Mouse (Mus musculus) megakaryocyte-erythroid progenitor cell, adult 5-6 weeks (primary cell): Measurements from ENCODE around the gene Gm4498. TPM values are rescaled to one million over a fixed set of nuclear protein-coding genes. Genes with fewer than 3 reads are reported as not detected.
"Not testable (repeated sequence)": the region's sequence is repeated elsewhere in the genome, so short reads cannot be mapped to it uniquely, and the experiment has no call there.

Source experiments
- ATAC-seq: replicated peaks from 2 replicates; pipeline ENCODE4 v1.8.0; 2016; ENCODE audit warnings: mild to moderate bottlenecking, inconsistent platforms; ENCODE audit not compliant: severe bottlenecking, poor library complexity, low FRiP score, low TSS enrichment
- total RNA-seq, 2 experiments: library from RNA; stranded (forward) in 1 of 2; stranded (reverse) in 1 of 2; fragments of 200-1000, 215-1000 nt in 1 of 2; fragments of >200 nt in 1 of 2; fragmentation: Nextera tagmentation in 1 of 2; gene quantifications; 2 replicates each; pipeline ENCODE4 v1.2.3; 2014 to 2017

The Gm4498 gene
- not detected in 2 replicates for total RNA-seq (2014; fragmentation: Nextera tagmentation)
- not detected in 2 replicates for total RNA-seq (2017)

- not testable (repeated sequence) for ATAC-seq
Observed at GRCm38 (mm10) chr7:20233728-20234127, at the start of gene Gm4498. TSS of gene Gm4498 (minus strand) at chr7:20233828.

DNA sequence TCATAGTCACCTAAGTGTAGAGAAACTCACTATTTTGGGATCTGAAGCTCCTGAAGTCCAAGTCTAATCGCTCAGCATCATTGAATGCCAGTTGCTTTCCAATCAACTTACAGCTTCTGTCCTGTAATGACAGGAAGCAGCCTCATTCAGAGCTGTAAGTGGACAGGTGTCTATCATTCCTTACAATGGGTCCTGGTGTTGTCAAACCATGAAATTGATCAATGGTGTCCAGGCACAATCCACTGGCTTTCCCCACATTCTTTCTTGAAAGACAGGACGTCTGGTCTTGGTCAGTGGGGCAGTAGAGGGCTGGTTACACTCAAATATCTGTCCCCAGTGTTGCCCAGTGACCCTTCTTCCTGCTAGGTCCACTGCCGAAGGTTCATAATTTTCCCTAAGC lies 29.1 kb upstream of the Gm4498 start, which contains the start of gene Gm5890:
Gene Gm5890, minus strand, starts transcription at position 101 of the 400 bp plus-strand sequence.
- ATAC-seq, result not testable (repeated sequence)

DNA sequence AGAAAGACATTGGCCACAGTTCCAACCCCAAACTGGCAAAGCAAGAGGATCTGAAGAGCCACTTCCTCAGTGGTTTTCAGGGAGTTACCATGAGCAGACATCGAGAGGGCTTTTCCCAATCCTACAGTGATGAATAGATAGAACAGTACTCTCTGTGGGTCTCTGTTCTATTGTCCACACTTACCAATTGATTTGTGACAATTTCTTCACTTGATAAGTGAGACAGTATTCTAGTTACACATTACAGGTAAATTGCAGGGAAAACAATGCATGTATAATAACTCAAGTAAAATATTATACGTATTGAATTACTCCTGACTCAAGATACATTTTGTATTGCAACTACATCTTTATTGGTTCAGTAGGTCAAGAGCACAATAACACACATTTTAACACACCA lies 28.1 kb downstream of the Gm4498 start, which contains the start of gene Gm6164:
Gene Gm6164, minus strand, starts transcription at position 101 of the 400 bp plus-strand sequence.
- ATAC-seq, result not testable (repeated sequence)

DNA sequence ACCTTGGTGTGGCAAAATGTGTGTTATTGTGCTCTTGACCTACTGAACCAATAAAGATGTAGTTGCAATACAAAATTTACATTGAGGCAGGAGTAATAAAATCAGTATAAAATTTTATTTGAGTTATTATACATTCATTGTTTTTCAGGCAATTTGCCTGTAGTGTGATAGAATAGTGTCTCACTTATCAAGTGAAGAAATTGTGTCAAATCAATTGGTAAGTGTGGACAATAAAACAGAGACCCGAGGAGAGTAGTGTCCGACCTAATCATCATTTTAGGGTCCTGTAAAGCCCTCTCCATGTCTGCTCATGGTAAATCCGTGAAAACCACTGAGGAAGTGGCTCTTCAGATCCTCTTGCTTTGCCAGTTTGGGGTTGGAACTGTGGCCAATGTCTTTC lies 40.2 kb downstream of the Gm4498 start, which contains the start of gene Vmn1r95:
Gene Vmn1r95, plus strand, starts transcription at position 301 of the 400 bp plus-strand sequence.
- not testable (repeated sequence) for ATAC-seq

Other genes starting within 250 kb of the Gm4498 start
- gene Nlrp9b, start 242.4 kb downstream of the Gm4498 start, total RNA-seq (2014; fragmentation: Nextera tagmentation), result not detected in 2 replicates
- not detected in 2 replicates for gene Nlrp9b, start 242.4 kb downstream of the Gm4498 start, total RNA-seq (2017)
- gene Vmn1r91, start 134.1 kb downstream of the Gm4498 start, total RNA-seq (2014; fragmentation: Nextera tagmentation), result not detected in 2 replicates
- not detected in 2 replicates for gene Vmn1r91, start 134.1 kb downstream of the Gm4498 start, total RNA-seq (2017)
- gene Gm16442, start 111.2 kb downstream of the Gm4498 start, total RNA-seq (2014; fragmentation: Nextera tagmentation), result not detected in 2 replicates
- gene Gm16442, start 111.2 kb downstream of the Gm4498 start, total RNA-seq (2017), result not detected in 2 replicates
- gene Vmn1r93, start 94.7 kb downstream of the Gm4498 start, total RNA-seq (2014; fragmentation: Nextera tagmentation), result not detected in 2 replicates
- gene Vmn1r93, start 94.7 kb downstream of the Gm4498 start, total RNA-seq (2017), result not detected in 2 replicates
- gene Vmn1r94, start 65.5 kb downstream of the Gm4498 start, total RNA-seq (2014; fragmentation: Nextera tagmentation), result not detected in 2 replicates
- gene Vmn1r94, start 65.5 kb downstream of the Gm4498 start, total RNA-seq (2017), result not detected in 2 replicates
- gene Vmn1r95, start 40.1 kb downstream of the Gm4498 start, total RNA-seq (2014; fragmentation: Nextera tagmentation), result not detected in 2 replicates
- gene Vmn1r95, start 40.1 kb downstream of the Gm4498 start, total RNA-seq (2017), result not detected in 2 replicates
- gene Gm6164, start 28.2 kb downstream of the Gm4498 start, total RNA-seq (2014; fragmentation: Nextera tagmentation), result not detected in 2 replicates
- not detected in 2 replicates for gene Gm6164, start 28.2 kb downstream of the Gm4498 start, total RNA-seq (2017)
- gene Gm5890, start 29.0 kb upstream of the Gm4498 start, total RNA-seq (2014; fragmentation: Nextera tagmentation), result not detected in 2 replicates
- gene Gm5890, start 29.0 kb upstream of the Gm4498 start, total RNA-seq (2017), result not detected in 2 replicates
- gene Gm4133, start 100.2 kb upstream of the Gm4498 start, total RNA-seq (2014; fragmentation: Nextera tagmentation), result not detected in 2 replicates
- not detected in 2 replicates for gene Gm4133, start 100.2 kb upstream of the Gm4498 start, total RNA-seq (2017)
- gene Gm5728, start 141.6 kb upstream of the Gm4498 start, total RNA-seq (2014; fragmentation: Nextera tagmentation), result not detected in 2 replicates
- gene Gm5728, start 141.6 kb upstream of the Gm4498 start, total RNA-seq (2017), result not detected in 2 replicates
- gene Vmn1r100, start 184.1 kb upstream of the Gm4498 start, total RNA-seq (2014; fragmentation: Nextera tagmentation), result not detected in 2 replicates
- not detected in 2 replicates for gene Vmn1r100, start 184.1 kb upstream of the Gm4498 start, total RNA-seq (2017)
- not detected in 2 replicates for gene Vmn1r101, start 208.8 kb upstream of the Gm4498 start, total RNA-seq (2014; fragmentation: Nextera tagmentation)
- not detected in 2 replicates for gene Vmn1r101, start 208.8 kb upstream of the Gm4498 start, total RNA-seq (2017)
- not detected in 2 replicates for gene Gm10670, start 241.1 kb upstream of the Gm4498 start, total RNA-seq (2014; fragmentation: Nextera tagmentation)
- gene Gm10670, start 241.1 kb upstream of the Gm4498 start, total RNA-seq (2017), result not detected in 2 replicates